Mouse (Mus musculus) ES-E14 (cell line): ENCODE data around the gene Adamts2.

Source experiments
- CHD2 ChIP-seq: IDR thresholded peaks from 2 replicates; pipeline ENCODE4 v1.6.1; 2014; ENCODE audit warnings: mild to moderate bottlenecking, low read depth, low read length, inconsistent platforms
- MAFK ChIP-seq: IDR thresholded peaks from 2 replicates; pipeline ENCODE4 v1.6.1; 2014; ENCODE audit warnings: mild to moderate bottlenecking, low read depth, low read length, inconsistent platforms; ENCODE audit not compliant: insufficient read depth
- ZNF384 ChIP-seq: IDR thresholded peaks from 2 replicates; pipeline ENCODE4 v1.6.1; 2012; ENCODE audit warnings: low read depth, low read length, inconsistent platforms

DNA sequence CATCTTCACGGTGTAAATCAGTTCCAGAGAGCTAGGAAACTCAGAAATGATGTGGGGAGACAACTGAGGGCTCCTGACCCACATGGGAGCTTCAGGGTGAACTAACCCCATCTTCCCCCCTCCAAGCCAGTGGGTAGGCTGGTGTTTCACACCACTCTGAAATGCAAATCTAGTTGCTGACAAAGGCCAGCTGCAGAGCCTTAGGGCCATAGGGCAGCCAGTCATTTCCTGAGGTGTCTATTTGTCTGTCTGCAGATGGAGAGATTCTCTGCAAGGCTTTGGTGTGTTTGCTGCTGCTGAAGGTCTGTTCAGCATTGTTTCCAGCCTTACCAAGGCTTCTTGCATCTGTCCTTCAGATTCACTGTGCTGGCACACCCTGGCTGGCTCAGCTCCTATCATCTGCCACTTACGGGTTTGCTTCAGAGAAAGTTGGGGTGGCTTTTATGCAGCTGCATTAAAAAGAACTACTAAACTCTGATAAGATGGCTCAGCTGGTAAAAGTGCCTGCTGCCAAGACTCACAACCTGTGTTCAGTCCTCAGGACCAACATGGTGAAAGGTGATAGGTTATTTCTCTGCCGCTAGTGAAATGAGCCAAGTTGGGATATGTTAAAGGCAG is 246.7 kb downstream of the Adamts2 start:
- TF ChIP-seq CHD2 (no peak), MAFK (no peak), ZNF384 (no peak)
